Mouse (Mus musculus): ENCODE data around the gene Nipsnap3a. TPM values are rescaled to one million over a fixed set of nuclear protein-coding genes. Genes with fewer than 3 reads are reported as not detected.

Gene Nipsnap3a
- not detected for total RNA-seq (2021)
- polyA plus RNA-seq (2012; rRNA removed), result not detected in 2 replicates
- long read RNA-seq, result 0 reads

GRCm38 (mm10) chr4:52989248-52989647, at the start of gene Nipsnap3a:
Nipsnap3a (plus strand) TSS chr4:52989272.
- DNase-seq, result no peak

- no peak for DNase-seq
These were observed 42.4 kb upstream of the Nipsnap3a start for GRCm38 (mm10) chr4:52946665-52947064.

- DNase-seq, result no peak
These were observed 40.1 kb upstream of the Nipsnap3a start for GRCm38 (mm10) chr4:52949005-52949404.

- DNase-seq, result peak; percentile 2
These were observed 30.4 kb upstream of the Nipsnap3a start for GRCm38 (mm10) chr4:52958693-52959092.

GRCm38 (mm10) chr4:52964247-52964646, 24.8 kb upstream of the Nipsnap3a start, which contains the start of gene Olfr270:
Olfr270 (plus strand) TSS chr4:52964547.
- no peak for DNase-seq

GRCm38 (mm10) chr4:52985216-52985615, 3.9 kb upstream of the Nipsnap3a start:
- DNase-seq, result no peak

- DNase-seq, result no peak
These were observed 2.8 kb upstream of the Nipsnap3a start for GRCm38 (mm10) chr4:52986266-52986665.

GRCm38 (mm10) chr4:52999449-52999848, 10.4 kb downstream of the Nipsnap3a start:
- DNase-seq, result no peak

GRCm38 (mm10) chr4:53000154-53000553, 11.1 kb downstream of the Nipsnap3a start:
- no peak for DNase-seq

GRCm38 (mm10) chr4:53009183-53009582, 20.1 kb downstream of the Nipsnap3a start:
- no peak for DNase-seq

- DNase-seq, result no peak
These were observed 20.8 kb downstream of the Nipsnap3a start for GRCm38 (mm10) chr4:53009871-53010270.

- DNase-seq, result peak; percentile 97
These were observed 22.8 kb downstream of the Nipsnap3a start, which contains the start of gene Nipsnap3b for GRCm38 (mm10) chr4:53011732-53012361. Nipsnap3b (plus strand) TSS chr4:53011880.

GRCm38 (mm10) chr4:53014421-53014820, 25.3 kb downstream of the Nipsnap3a start:
- DNase-seq, result no peak

- DNase-seq, result no peak
These were observed 26.0 kb downstream of the Nipsnap3a start for GRCm38 (mm10) chr4:53015024-53015423.

GRCm38 (mm10) chr4:53018392-53018791, 29.3 kb downstream of the Nipsnap3a start:
- DNase-seq, result no peak

GRCm38 (mm10) chr4:53023189-53023925, 34.3 kb downstream of the Nipsnap3a start:
- no peak for DNase-seq

GRCm38 (mm10) chr4:53024397-53024796, 35.3 kb downstream of the Nipsnap3a start:
- no peak for DNase-seq

GRCm38 (mm10) chr4:53027811-53028210, 38.7 kb downstream of the Nipsnap3a start:
- no peak for DNase-seq

- DNase-seq, result no peak
These were observed 41.4 kb downstream of the Nipsnap3a start for GRCm38 (mm10) chr4:53030326-53030948.

GRCm38 (mm10) chr4:53043819-53044218, 54.7 kb downstream of the Nipsnap3a start:
- no peak for DNase-seq

GRCm38 (mm10) chr4:53045807-53046206, 56.7 kb downstream of the Nipsnap3a start:
- DNase-seq, result no peak

GRCm38 (mm10) chr4:53046238-53047022, 57.4 kb downstream of the Nipsnap3a start:
- no peak for DNase-seq

All from adrenal gland, adult 2 months (tissue).